Mouse (Mus musculus): ENCODE measurements around the gene P4ha3. TPM values are rescaled to one million over a fixed set of nuclear protein-coding genes. Genes with fewer than 3 reads are reported as not detected.

The P4ha3 gene
- total and polyA plus RNA-seq, 3 experiments: 0.35 TPM; not detected in 2

DNA sequence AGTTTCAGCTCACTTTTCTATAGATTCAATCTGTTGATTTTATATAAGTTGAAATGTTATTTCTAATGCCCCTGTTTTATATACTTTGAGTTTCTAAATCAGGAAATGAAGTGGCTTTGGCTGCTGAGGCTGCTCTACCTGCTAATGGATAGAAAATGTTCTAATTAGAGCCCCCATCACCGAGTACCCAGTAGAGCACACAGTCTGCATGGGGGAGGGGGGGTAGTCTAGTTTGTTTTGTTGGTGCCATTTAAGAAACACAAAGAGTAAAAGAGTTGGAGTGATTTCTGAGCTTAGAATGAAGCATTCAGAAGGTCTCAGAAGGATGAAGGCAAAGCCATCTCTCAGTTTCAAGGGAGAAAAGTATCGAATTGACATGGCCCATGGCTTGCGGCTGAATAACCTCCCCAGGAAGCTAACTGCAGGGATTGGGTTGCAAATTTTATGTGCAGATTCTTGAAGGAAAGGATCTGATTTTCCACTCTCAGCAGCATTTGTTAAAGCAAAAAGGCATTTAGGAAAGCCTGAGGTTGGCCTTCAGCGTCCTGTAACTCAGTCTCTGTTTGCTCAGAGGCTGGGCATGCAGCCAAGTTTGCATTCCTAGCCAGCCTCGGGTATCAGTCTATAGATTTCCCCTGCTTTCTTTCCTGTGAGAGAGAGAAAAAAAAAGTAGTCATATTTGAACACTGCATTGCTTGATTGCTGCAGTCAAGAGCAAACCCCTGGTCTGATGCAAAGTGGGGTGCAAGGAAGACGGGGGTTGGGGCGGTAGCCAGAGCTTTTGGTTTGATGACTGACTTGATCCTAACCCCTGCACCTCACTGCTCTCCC lies 2.6 kb downstream of the P4ha3 start:
- no peak overlapping the region for H3K9ac ChIP-seq (ENCODE audit: control insufficient read depth, low read depth, low read length, poor library complexity, severe bottlenecking)
- TF ChIP-seq CHD2 (IDR thresholded peaks at IDR 0.05; ENCODE audit: low read length): no peak
- TF ChIP-seq POLR2AphosphoS5 (IDR thresholded peaks at IDR 0.05; ENCODE audit: borderline replicate concordance, low read depth, low read length): no peak
- peak; percentile 16; the same call in 1 of the 2 replicates for TF ChIP-seq RCOR1 (IDR thresholded peaks at IDR 0.05; ENCODE audit: low read depth, low read length)
- TF ChIP-seq ZNF384 (IDR thresholded peaks at IDR 0.05; ENCODE audit: low read depth, low read length): peak; percentile 70; the same call in 1 of the 2 replicates
- TF ChIP-seq SIN3A (IDR thresholded peaks at IDR 0.05; ENCODE audit: low read length): no peak
- no peak for TF ChIP-seq GABPA (IDR thresholded peaks at IDR 0.05; ENCODE audit: low read depth, low read length)
- no peak overlapping the region for H3K27ac ChIP-seq (ENCODE audit: control insufficient read depth, low read depth, low read length)
- H3K4me1 ChIP-seq (ENCODE audit: control insufficient read depth in 1 of 2, insufficient read depth in 2 of 2, low read length in 2 of 2): 0 out of 4 replicates have a peak, but pooled peaks cover 0 to 5% of the 10 kb centered on the region in 2 experiments
- H3K27me3 ChIP-seq (ENCODE audit: control insufficient read depth in 1 of 2, insufficient read depth in 2 of 2, low read length in 2 of 2): peaks cover 0 to 2% of the 10 kb centered on the region in 2 experiments; a peak in 2 of 4 replicates
- no peaks in the 10 kb centered on the region; a peak in 1 of 4 replicates for H3K36me3 ChIP-seq (ENCODE audit: control insufficient read depth in 1 of 2, insufficient read depth in 2 of 2, low read length in 2 of 2)
- H3K4me3 ChIP-seq (ENCODE audit: control insufficient read depth in 1 of 2, insufficient read depth in 1 of 2, low read depth in 2 of 2, low read length in 2 of 2): peak overlapping the region; percentile 16 to 22; a peak in 3 of 4 replicates
- H3K9me3 ChIP-seq (replicated peaks; ENCODE audit: insufficient read depth, low read length): no peaks in the 10 kb centered on the region
- H3K79me2 ChIP-seq (ENCODE audit: control insufficient read depth, insufficient read depth, low read length, poor library complexity): no peaks in the 10 kb centered on the region
- DNase-seq (ENCODE audit: low read depth, low spot score): peak; percentile 76

DNA sequence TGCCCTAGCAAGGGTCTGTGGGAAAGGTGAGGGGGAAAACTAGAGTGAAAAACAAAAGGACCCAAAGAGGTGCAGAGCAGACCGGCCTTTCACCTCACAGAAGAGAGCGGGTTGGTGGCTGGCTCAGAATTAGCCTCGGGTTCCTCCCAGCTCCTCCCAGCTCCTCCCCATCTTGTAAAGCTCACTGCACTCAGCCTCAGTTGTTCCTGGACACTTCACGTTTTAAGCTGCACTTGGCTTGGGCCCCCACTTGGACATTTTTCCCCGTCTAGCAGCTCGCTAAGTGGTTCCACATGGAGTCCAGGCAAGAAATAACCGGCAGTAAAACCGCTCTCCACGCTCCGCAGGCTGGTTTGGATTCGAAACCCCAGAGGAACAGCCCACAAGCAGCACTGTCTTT lies 3.3 kb downstream of the P4ha3 start:
- H3K4me1 ChIP-seq (ENCODE audit: control insufficient read depth in 1 of 2, insufficient read depth in 2 of 2, low read length in 2 of 2): 0 out of 4 replicates have a peak, but pooled peaks cover 0 to 5% of the 10 kb centered on the region in 2 experiments
- DNase-seq (ENCODE audit: low read depth, low spot score): peak; percentile 37
- H3K27me3 ChIP-seq (ENCODE audit: control insufficient read depth in 1 of 2, insufficient read depth in 2 of 2, low read length in 2 of 2): peaks cover 0 to 2% of the 10 kb centered on the region in 2 experiments; a peak in 2 of 4 replicates
- H3K9me3 ChIP-seq (replicated peaks; ENCODE audit: insufficient read depth, low read length): no peaks in the 10 kb centered on the region
- no peaks in the 10 kb centered on the region; a peak in 1 of 4 replicates for H3K36me3 ChIP-seq (ENCODE audit: control insufficient read depth in 1 of 2, insufficient read depth in 2 of 2, low read length in 2 of 2)
- no peak overlapping the region for H3K9ac ChIP-seq (ENCODE audit: control insufficient read depth, low read depth, low read length, poor library complexity, severe bottlenecking)
- H3K4me3 ChIP-seq (ENCODE audit: control insufficient read depth in 1 of 2, insufficient read depth in 1 of 2, low read depth in 2 of 2, low read length in 2 of 2): peak overlapping the region; percentile 16 to 22; a peak in 3 of 4 replicates
- H3K27ac ChIP-seq (ENCODE audit: control insufficient read depth, low read depth, low read length): no peak overlapping the region
- no peak for TF ChIP-seq KAT2A (conservative IDR thresholded peaks at IDR 0.05; ENCODE audit: low read depth, low read length)
- TF ChIP-seq CTCF (IDR thresholded peaks at IDR 0.05 in 2 of 3, conservative IDR thresholded peaks at IDR 0.05 in 1 of 3; ENCODE audit: control insufficient read depth in 1 of 3, insufficient read depth in 1 of 3, low read depth in 2 of 3, low read length in 3 of 3, poor library complexity in 1 of 3, severe bottlenecking in 1 of 3): no peak
- TF ChIP-seq ETS1 (IDR thresholded peaks at IDR 0.05; ENCODE audit: low read depth, low read length): no peak
- TF ChIP-seq MAFK (IDR thresholded peaks at IDR 0.05; ENCODE audit: borderline replicate concordance, low read depth, low read length): no peak
- no peak for TF ChIP-seq TCF12 (IDR thresholded peaks at IDR 0.05; ENCODE audit: low read depth, low read length)
- TF ChIP-seq CHD1 (IDR thresholded peaks at IDR 0.05; ENCODE audit: low read depth, low read length): no peak
- TF ChIP-seq ZNF384 (IDR thresholded peaks at IDR 0.05; ENCODE audit: low read depth, low read length): no peak
- no peak for TF ChIP-seq GATA1 (IDR thresholded peaks at IDR 0.05; ENCODE audit: low read depth, low read length)
- TF ChIP-seq USF1 (IDR thresholded peaks at IDR 0.05; ENCODE audit: low read depth, low read length): no peak
- TF ChIP-seq ZKSCAN1 (IDR thresholded peaks at IDR 0.05; ENCODE audit: low read depth, low read length): no peak
- no peak for TF ChIP-seq BHLHE40 (IDR thresholded peaks at IDR 0.05; ENCODE audit: borderline replicate concordance, low read depth, low read length)
- no peak for TF ChIP-seq CHD2 (IDR thresholded peaks at IDR 0.05; ENCODE audit: low read length)
- H3K79me2 ChIP-seq (ENCODE audit: control insufficient read depth, insufficient read depth, low read length, poor library complexity): no peaks in the 10 kb centered on the region

All from MEL (cell line).